Mouse (Mus musculus): ENCODE results near the gene Pum2.

DNA sequence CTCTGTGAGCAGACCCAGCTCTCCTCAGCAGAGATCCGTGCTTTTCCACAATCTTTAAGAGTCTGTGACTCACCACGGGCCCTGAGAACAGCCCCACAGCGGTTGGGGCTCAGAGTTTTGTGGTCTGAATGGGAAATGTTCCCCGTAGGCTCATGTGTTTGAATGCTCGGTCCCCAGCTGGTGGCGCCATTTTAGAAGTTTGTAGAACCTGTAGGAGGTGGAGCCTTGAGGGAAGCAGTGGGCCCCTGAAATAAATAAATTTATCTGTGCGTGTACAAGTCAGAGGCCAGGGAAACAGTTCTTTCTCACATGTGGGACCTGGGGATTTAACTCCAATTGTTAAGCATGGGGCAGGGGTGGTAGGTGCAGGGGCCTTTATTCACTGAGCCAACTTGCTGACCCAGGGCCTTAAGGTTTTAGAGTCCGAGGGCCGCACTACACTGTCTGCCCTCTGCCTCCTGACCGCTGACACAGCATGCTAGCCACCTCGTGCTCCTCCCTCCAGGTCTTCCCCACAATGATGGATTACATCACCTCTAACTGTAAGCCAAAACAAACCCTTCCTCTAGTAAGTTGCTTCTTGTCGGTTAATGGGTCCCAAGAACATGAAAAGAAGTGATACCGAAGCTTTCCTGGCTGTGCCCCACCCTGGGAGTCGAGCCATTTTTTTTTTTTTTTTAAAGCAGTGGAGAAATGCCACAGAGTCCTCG lies 90.4 kb downstream of the Pum2 start:
- no peak for TF ChIP-seq POLR2A (IDR thresholded peaks at IDR 0.05; ENCODE audit: insufficient read depth, low read depth, low read length)
- no peak for TF ChIP-seq CTCF (IDR thresholded peaks at IDR 0.05; ENCODE audit: insufficient read depth, low read depth, low read length)
